Mouse (Mus musculus) liver, embryonic 14.5 days (tissue): ENCODE measurements at regions not wholly inside any gene's neighbourhood (a gene's known extent, or its start where the extent isn't known, plus 50 kb on each side); places are given as distances from the start of the nearest gene placed in this dataset.
"Not testable (repeated sequence)": the region's sequence is repeated elsewhere in the genome, so short reads cannot be mapped to it uniquely, and the experiment has no call there.

Source experiments
- ATAC-seq: fragments of 200-750 bp; cut with Nextera tagmentation; 2 replicates; pipeline ENCODE4 v1.8.0; 2017; ENCODE audit warnings: moderate number of reproducible peaks, mild to moderate bottlenecking, moderate library complexity; ENCODE audit not compliant: insufficient read depth
- DNase-seq, 3 experiments: peaks; one replicate each; pipeline ENCODE4 v3.0.0-alpha.2; 2012 to 2013; ENCODE audit warnings: low read depth in 3 of 3, low spot score in 3 of 3
- H3K27ac ChIP-seq: fragments of 300-500 bp; sonication (generic); 2 replicates; pipeline ENCODE4 v1.5.1; 2014; ENCODE audit warnings: moderate library complexity, mild to moderate bottlenecking, control low read depth, inconsistent platforms
- H3K27me3 ChIP-seq: fragments of 300-500 bp; sonication (generic); 2 replicates; pipeline ENCODE4 v1.6.1; 2014; ENCODE audit warnings: mild to moderate bottlenecking, low read length, moderate library complexity; ENCODE audit not compliant: control insufficient read depth, insufficient read depth
- H3K36me3 ChIP-seq: fragments of 300-500 bp; sonication (generic); replicated peaks from 2 replicates; pipeline ENCODE4 v1.6.1; 2014; ENCODE audit warnings: low read depth; ENCODE audit not compliant: control insufficient read depth, insufficient read depth
- H3K4me1 ChIP-seq, 2 experiments: fragments of 200-500 bp in 1 of 2; fragments of 300-500 bp in 1 of 2; sonication (generic) in 1 of 2; replicated peaks; 2 replicates each; pipeline ENCODE4 v1.6.1; 2012 to 2014; ENCODE audit warnings: antibody characterized with exemption in 1 of 2, inconsistent platforms in 1 of 2, low read length in 1 of 2; ENCODE audit not compliant: control insufficient read depth in 2 of 2, insufficient read depth in 2 of 2
- H3K4me2 ChIP-seq: fragments of 300-500 bp; sonication (generic); 2 replicates; pipeline ENCODE4 v1.6.1; 2014; ENCODE audit warnings: low read depth, mild to moderate bottlenecking, control low read depth, moderate library complexity
- H3K4me3 ChIP-seq, 2 experiments: fragments of 200-500 bp in 1 of 2; fragments of 300-500 bp in 1 of 2; sonication (generic) in 1 of 2; 2 replicates each; pipeline ENCODE4 v1.5.1; 2012 to 2014; ENCODE audit warnings: low read depth in 2 of 2, low read length in 2 of 2, mild to moderate bottlenecking in 2 of 2, control low read depth in 1 of 2, inconsistent platforms in 1 of 2, moderate library complexity in 1 of 2; ENCODE audit not compliant: insufficient read depth in 1 of 2
- H3K9ac ChIP-seq: fragments of 300-500 bp; sonication (generic); replicated peaks from 2 replicates; pipeline ENCODE4 v1.6.1; 2014; ENCODE audit warnings: mild to moderate bottlenecking, control low read depth, moderate library complexity
- H3K9me3 ChIP-seq: fragments of 300-500 bp; sonication (generic); 2 replicates; pipeline ENCODE4 v1.6.1; 2016; ENCODE audit warnings: low read length, mixed read lengths; ENCODE audit not compliant: control insufficient read depth
- CTCF ChIP-seq: IDR thresholded peaks from 2 replicates; pipeline ENCODE4 v1.5.1; 2016; ENCODE audit warnings: antibody characterized with exemption, low read depth, control low read depth
- EP300 ChIP-seq: IDR thresholded peaks from 2 replicates; pipeline ENCODE4 v1.6.1; 2016; ENCODE audit warnings: antibody characterized with exemption, low read depth
- WGBS: fragments of 180-500 bp; shearing (Covaris S2); extraction: QIAGEN DNeasy Blood & Tissue Kit; methylation state at CpG from one replicate; pipeline ENCODE4 v1.1.7; 2014; ENCODE audit not compliant: insufficient replicate concordance; 5-methylcytosine and 5-hydroxymethylcytosine counted together

DNA sequence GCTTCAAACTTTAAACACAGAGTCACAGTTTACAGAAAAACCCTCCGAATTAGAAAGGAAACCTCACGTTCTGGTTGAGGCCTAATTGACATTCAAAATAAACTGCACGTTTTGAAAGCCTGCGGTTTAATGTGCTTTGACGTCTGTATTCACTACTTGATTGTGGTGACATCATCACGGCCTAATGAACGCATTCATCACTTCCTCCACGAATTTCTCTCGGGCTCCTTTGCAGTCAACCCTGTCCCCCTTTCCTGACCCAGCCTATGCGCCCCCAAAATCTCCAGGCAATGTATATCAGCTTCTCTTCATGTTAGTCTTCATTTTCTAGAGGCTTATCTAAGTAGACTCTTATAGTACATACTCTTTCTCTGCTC lies 71.6 kb upstream of the Slc1a3 start:
- TF ChIP-seq CTCF (no peak), EP300 (no peak)
- Histone ChIP-seq H3K4me1 (no peaks in the 10 kb centered on the region), H3K4me2 (no peak overlapping the region), H3K27ac (no peak overlapping the region), H3K9ac (no peak overlapping the region), H3K9me3 (no peaks in the 10 kb centered on the region), H3K36me3 (no peaks in the 10 kb centered on the region), H3K4me3 (no peak overlapping the region), H3K27me3 (no peaks in the 10 kb centered on the region)
- ATAC-seq (no peak), DNase-seq (no peak)
- 67% methylated on average over 10 of the region's 10 CpGs for WGBS

DNA sequence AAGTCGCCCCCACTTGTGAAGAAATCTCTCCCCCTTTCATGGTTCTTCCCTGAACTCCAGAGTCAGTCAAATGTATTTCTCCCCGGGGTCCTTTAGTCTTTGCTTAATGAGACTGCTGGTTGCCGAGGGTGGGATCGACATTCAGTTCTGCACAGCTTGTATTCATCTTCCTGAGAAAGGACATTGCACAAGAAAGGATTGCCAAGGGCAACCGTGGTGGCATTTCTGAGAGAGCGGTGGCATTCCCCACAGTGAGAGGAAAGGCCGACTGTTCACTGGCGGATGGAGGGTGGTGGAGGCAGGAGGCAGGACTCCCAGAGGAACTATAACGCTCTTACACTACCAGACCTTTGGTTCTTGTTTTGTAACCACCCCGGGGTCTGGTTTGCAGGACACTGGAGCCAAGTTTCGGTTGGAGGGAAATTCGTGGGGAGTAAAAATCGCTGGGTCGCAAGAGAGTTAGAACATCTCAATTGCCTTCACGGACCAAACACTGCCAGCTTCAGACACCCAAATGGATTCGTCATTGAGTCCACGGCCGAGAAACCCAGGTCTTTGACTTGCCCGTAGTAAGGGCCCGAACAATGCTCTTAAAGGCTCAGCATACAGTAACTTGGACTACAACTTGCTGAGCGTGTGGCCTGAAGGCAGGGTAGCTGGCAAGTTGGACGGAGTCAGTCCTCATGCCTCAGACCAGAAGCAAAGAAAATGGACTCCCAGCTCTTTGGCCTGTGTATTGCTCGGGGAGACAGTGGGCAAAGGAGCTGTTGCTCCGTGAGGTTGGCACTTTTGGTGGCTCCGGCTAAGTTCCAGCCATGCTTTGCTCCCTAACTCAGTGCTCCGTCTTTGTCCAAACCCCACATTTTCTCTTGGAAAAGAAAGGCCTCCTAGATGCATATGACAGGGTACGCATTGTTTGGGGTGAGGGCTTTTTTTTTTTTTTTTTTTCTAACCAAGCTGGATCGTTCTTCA lies 70.9 kb upstream of the Slc1a3 start:
- no peaks in the 10 kb centered on the region for H3K9me3 ChIP-seq
- no peak for DNase-seq
- TF ChIP-seq EP300 (no peak), CTCF (no peak)
- H3K27me3 ChIP-seq = no peaks in the 10 kb centered on the region
- H3K27ac ChIP-seq = no peak overlapping the region
- H3K4me1 ChIP-seq = no peaks in the 10 kb centered on the region
- H3K4me2 ChIP-seq = no peak overlapping the region
- WGBS = 78% methylated on average over 28 of the region's 28 CpGs
- no peak overlapping the region for H3K9ac ChIP-seq
- no peak overlapping the region for H3K4me3 ChIP-seq
- no peaks in the 10 kb centered on the region for H3K36me3 ChIP-seq
- no peak for ATAC-seq

DNA sequence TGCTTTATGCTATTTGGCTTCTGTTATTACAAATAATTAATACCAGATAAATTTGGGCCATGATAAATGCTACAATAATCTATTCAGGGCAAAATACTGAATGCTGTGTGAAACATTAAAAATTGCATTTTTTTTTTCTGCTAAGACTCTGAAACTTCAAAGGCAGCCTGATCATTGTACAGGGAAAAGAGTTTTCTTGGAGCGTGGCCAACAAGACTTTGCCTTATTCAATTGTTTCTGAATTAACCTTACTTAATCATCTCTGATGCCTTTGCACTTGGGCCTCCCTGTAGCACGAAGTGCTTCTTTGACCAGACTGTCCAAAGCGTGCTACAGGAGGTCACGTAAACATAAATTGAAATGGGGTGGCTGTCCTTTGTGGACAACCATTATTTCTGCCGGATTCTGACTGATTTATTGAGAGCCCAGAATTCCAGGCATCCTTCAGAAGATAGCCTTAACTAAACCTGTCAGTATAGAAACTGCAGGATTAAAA lies 69.9 kb upstream of the Slc1a3 start:
- DNase-seq (no peak), ATAC-seq (no peak)
- Histone ChIP-seq H3K9me3 (no peaks in the 10 kb centered on the region), H3K36me3 (no peaks in the 10 kb centered on the region), H3K27me3 (no peaks in the 10 kb centered on the region), H3K9ac (no peak overlapping the region), H3K4me1 (no peaks in the 10 kb centered on the region), H3K27ac (no peak overlapping the region), H3K4me2 (no peak overlapping the region), H3K4me3 (no peak overlapping the region)
- TF ChIP-seq CTCF = no peak
- TF ChIP-seq EP300 = no peak
- WGBS = 76% methylated on average over 5 of the region's 5 CpGs

DNA sequence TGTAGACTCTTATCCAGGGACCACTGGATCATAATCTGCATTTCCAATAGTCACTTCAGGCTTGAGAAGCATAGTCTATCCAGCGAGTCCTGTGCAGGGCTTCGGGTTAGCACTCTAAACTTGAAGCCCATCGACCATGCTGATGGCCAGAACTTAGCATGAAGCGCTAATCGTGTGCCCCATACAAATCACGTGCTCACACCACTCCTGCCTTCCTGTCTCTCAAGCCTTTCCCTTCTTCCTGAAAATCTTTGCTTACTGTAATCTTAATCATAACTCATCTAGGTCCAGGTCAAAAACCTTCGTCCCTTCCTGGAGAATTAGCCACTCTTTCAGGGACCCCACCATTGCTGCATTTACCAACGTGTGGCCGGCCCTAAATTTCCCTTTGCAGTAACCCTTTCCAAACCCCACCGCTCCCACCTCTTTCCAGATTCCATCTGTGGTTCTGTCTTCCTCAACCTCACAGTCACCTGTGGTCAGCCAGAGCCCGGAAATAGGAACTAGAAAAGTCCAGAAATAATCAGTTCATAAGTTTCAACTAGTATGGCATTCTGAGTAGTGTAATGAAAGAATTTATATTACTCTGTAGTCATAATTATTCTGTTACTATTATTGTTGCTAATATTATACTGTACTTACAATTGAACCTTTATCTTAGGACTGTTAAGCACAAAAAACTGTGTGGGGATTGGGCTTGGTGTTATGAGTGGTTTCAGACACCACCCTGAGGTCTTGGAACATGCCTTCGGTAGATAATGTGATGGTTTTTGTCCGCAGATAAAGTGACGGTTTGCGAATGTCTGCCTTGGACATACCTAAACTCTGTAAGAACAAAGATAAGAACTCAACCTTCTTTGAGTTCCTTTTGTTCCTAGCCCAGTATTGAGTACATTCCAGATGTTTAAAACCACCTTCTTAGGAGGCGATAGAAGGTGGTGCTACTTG lies 57.3 kb upstream of the Slc1a3 start:
- Histone ChIP-seq H3K4me3 (no peak overlapping the region), H3K36me3 (no peaks in the 10 kb centered on the region), H3K27me3 (no peaks in the 10 kb centered on the region), H3K27ac (peak overlapping the region; percentile 71), H3K4me1 (peaks cover 35 to 36% of the 10 kb centered on the region in 2 experiments), H3K9me3 (no peaks in the 10 kb centered on the region), H3K4me2 (peak overlapping the region; percentile 44), H3K9ac (peak overlapping the region; percentile 47)
- ATAC-seq (peak; percentile 85), DNase-seq (peak; percentile 52 to 66 (median 60))
- 44% methylated on average over 16 of the region's 16 CpGs for WGBS
- TF ChIP-seq CTCF (no peak), EP300 (peak; percentile 95)

DNA sequence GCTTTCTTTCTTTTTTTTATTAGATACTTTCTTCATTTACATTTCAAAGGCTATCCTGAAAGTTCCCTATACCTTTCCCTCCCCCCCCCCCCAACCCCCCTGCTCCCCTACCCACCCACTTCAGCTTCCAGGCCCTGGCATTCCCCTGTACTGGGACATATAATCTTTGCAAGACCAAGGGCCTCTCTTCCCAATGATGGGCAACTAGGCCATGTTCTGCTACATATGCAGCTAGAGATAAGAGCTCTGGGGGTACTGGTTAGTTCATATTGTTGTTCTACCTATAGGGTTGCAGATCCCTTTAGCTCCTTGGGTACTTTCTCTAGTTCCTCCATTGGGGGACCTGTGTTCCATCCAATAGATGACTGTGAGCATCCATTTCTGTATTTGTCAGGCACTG lies 55.6 kb upstream of the Slc1a3 start:
- not testable (repeated sequence) for H3K36me3 ChIP-seq, H3K27me3 ChIP-seq, H3K9me3 ChIP-seq, ATAC-seq, H3K9ac ChIP-seq, DNase-seq, H3K4me3 ChIP-seq, H3K4me2 ChIP-seq
- Histone ChIP-seq H3K27ac (peak overlapping the region; percentile 14), H3K4me1 (peaks cover 49 to 50% of the 10 kb centered on the region in 2 experiments)
- peak; percentile 67 for TF ChIP-seq EP300
